Mouse (Mus musculus): ENCODE results near the gene Olfr685. TPM values are rescaled to one million over a fixed set of nuclear protein-coding genes. Genes with fewer than 3 reads are reported as not detected.

Olfr685 gene
- not detected in 2 replicates for polyA plus RNA-seq (2014; fragmentation: Nextera tagmentation; extraction: Ambion mirVana)

- WGBS: 63% methylated on average over 1 of the region's 1 CpGs
- no peak within 1 kb of the TSS for H3K4me2 ChIP-seq (ENCODE audit: low read length)
- ATAC-seq (replicated peaks; ENCODE audit: low FRiP score, low TSS enrichment, low read depth): no peak
Observed at GRCm38 (mm10) chr7:105185912-105186311, at the start of gene Olfr685. TSS of gene Olfr685 (minus strand) at chr7:105186012.

GRCm38 (mm10) chr7:105229386-105229785 is 43.6 kb upstream of the Olfr685 start:
- no peak for ATAC-seq (replicated peaks; ENCODE audit: low FRiP score, low TSS enrichment, low read depth)
- Histone ChIP-seq H3K4me3 (ENCODE audit: low read depth, low read length) (no peak overlapping the region), H3K4me2 (ENCODE audit: low read length) (no peak overlapping the region), H3K4me1 (replicated peaks; ENCODE audit: control insufficient read depth, insufficient read depth, low read length) (no peaks in the 10 kb centered on the region), H3K9me3 (ENCODE audit: control insufficient read depth, low read length) (no peaks in the 10 kb centered on the region), H3K27ac (ENCODE audit: low read depth) (no peak overlapping the region), H3K36me3 (ENCODE audit: control insufficient read depth, insufficient read depth, low read length) (no peaks in the 10 kb centered on the region), H3K9ac (ENCODE audit: low read length) (no peak overlapping the region), H3K27me3 (replicated peaks; ENCODE audit: control insufficient read depth, insufficient read depth, low read length) (no peaks in the 10 kb centered on the region)
- WGBS: 83% methylated on average over 2 of the region's 2 CpGs
- DNase-seq (ENCODE audit: low spot score): no peak

More at GRCm38 (mm10) chr7:105185912-105186311, at the start of gene Olfr685:
- DNase-seq (ENCODE audit: low spot score): no peak
- Histone ChIP-seq H3K9me3 (ENCODE audit: control insufficient read depth, low read length) (no peaks in the 10 kb centered on the region), H3K27ac (ENCODE audit: low read depth) (no peak within 1 kb of the TSS), H3K9ac (ENCODE audit: low read length) (no peak within 1 kb of the TSS), H3K27me3 (replicated peaks; ENCODE audit: control insufficient read depth, insufficient read depth, low read length) (no peaks in the 10 kb centered on the region), H3K4me3 (ENCODE audit: low read depth, low read length) (no peak within 1 kb of the TSS), H3K4me1 (replicated peaks; ENCODE audit: control insufficient read depth, insufficient read depth, low read length) (no peaks in the 10 kb centered on the region), H3K36me3 (ENCODE audit: control insufficient read depth, insufficient read depth, low read length) (no peaks in the 10 kb centered on the region)

- ATAC-seq (replicated peaks; ENCODE audit: low FRiP score, low TSS enrichment, low read depth): no peak
- H3K9me3 ChIP-seq (ENCODE audit: control insufficient read depth, low read length): no peaks in the 10 kb centered on the region
- no peak overlapping the region for H3K4me2 ChIP-seq (ENCODE audit: low read length)
- no peaks in the 10 kb centered on the region for H3K36me3 ChIP-seq (ENCODE audit: control insufficient read depth, insufficient read depth, low read length)
- no peaks in the 10 kb centered on the region for H3K4me1 ChIP-seq (replicated peaks; ENCODE audit: control insufficient read depth, insufficient read depth, low read length)
- H3K27me3 ChIP-seq (replicated peaks; ENCODE audit: control insufficient read depth, insufficient read depth, low read length): no peaks in the 10 kb centered on the region
- DNase-seq (ENCODE audit: low spot score): no peak
- no peak overlapping the region for H3K27ac ChIP-seq (ENCODE audit: low read depth)
- no peak overlapping the region for H3K9ac ChIP-seq (ENCODE audit: low read length)
- H3K4me3 ChIP-seq (ENCODE audit: low read depth, low read length): no peak overlapping the region
- whole genome bisulfite sequencing: 97% methylated on average over 1 of the region's 1 CpGs
Observed at GRCm38 (mm10) chr7:105228138-105228537, 42.3 kb upstream of the Olfr685 start.

GRCm38 (mm10) chr7:105226703-105227102 is 40.9 kb upstream of the Olfr685 start:
- Histone ChIP-seq H3K36me3 (ENCODE audit: control insufficient read depth, insufficient read depth, low read length) (no peaks in the 10 kb centered on the region), H3K4me3 (ENCODE audit: low read depth, low read length) (no peak overlapping the region), H3K4me2 (ENCODE audit: low read length) (no peak overlapping the region), H3K9me3 (ENCODE audit: control insufficient read depth, low read length) (no peaks in the 10 kb centered on the region), H3K9ac (ENCODE audit: low read length) (no peak overlapping the region), H3K27ac (ENCODE audit: low read depth) (no peak overlapping the region), H3K4me1 (replicated peaks; ENCODE audit: control insufficient read depth, insufficient read depth, low read length) (no peaks in the 10 kb centered on the region), H3K27me3 (replicated peaks; ENCODE audit: control insufficient read depth, insufficient read depth, low read length) (no peaks in the 10 kb centered on the region)
- no peak for DNase-seq (ENCODE audit: low spot score)
- ATAC-seq (replicated peaks; ENCODE audit: low FRiP score, low TSS enrichment, low read depth): no peak

- Histone ChIP-seq H3K4me3 (ENCODE audit: low read depth, low read length) (no peak overlapping the region), H3K4me1 (replicated peaks; ENCODE audit: control insufficient read depth, insufficient read depth, low read length) (no peaks in the 10 kb centered on the region), H3K4me2 (ENCODE audit: low read length) (no peak overlapping the region), H3K9me3 (ENCODE audit: control insufficient read depth, low read length) (no peaks in the 10 kb centered on the region), H3K36me3 (ENCODE audit: control insufficient read depth, insufficient read depth, low read length) (no peaks in the 10 kb centered on the region), H3K27ac (ENCODE audit: low read depth) (no peak overlapping the region), H3K9ac (ENCODE audit: low read length) (no peak overlapping the region), H3K27me3 (replicated peaks; ENCODE audit: control insufficient read depth, insufficient read depth, low read length) (no peaks in the 10 kb centered on the region)
- DNase-seq (ENCODE audit: low spot score): no peak
- no peak for ATAC-seq (replicated peaks; ENCODE audit: low FRiP score, low TSS enrichment, low read depth)
Observed at GRCm38 (mm10) chr7:105226072-105226471, 40.3 kb upstream of the Olfr685 start.

GRCm38 (mm10) chr7:105218281-105218680 is 32.5 kb upstream of the Olfr685 start:
- DNase-seq (ENCODE audit: low spot score) (no peak), ATAC-seq (replicated peaks; ENCODE audit: low FRiP score, low TSS enrichment, low read depth) (no peak)
- Histone ChIP-seq H3K9me3 (ENCODE audit: control insufficient read depth, low read length) (no peaks in the 10 kb centered on the region), H3K27me3 (replicated peaks; ENCODE audit: control insufficient read depth, insufficient read depth, low read length) (no peaks in the 10 kb centered on the region), H3K4me2 (ENCODE audit: low read length) (no peak overlapping the region), H3K9ac (ENCODE audit: low read length) (no peak overlapping the region), H3K27ac (ENCODE audit: low read depth) (no peak overlapping the region), H3K36me3 (ENCODE audit: control insufficient read depth, insufficient read depth, low read length) (no peaks in the 10 kb centered on the region), H3K4me3 (ENCODE audit: low read depth, low read length) (no peak overlapping the region), H3K4me1 (replicated peaks; ENCODE audit: control insufficient read depth, insufficient read depth, low read length) (no peaks in the 10 kb centered on the region)
- WGBS: 72% methylated on average over 4 of the region's 4 CpGs

GRCm38 (mm10) chr7:105214761-105215160 is 28.9 kb upstream of the Olfr685 start:
- no peak for ATAC-seq (replicated peaks; ENCODE audit: low FRiP score, low TSS enrichment, low read depth)
- DNase-seq (ENCODE audit: low spot score): no peak
- no peak overlapping the region for H3K4me3 ChIP-seq (ENCODE audit: low read depth, low read length)
- no peak overlapping the region for H3K9ac ChIP-seq (ENCODE audit: low read length)
- H3K27ac ChIP-seq (ENCODE audit: low read depth): no peak overlapping the region
- H3K4me1 ChIP-seq (replicated peaks; ENCODE audit: control insufficient read depth, insufficient read depth, low read length): no peaks in the 10 kb centered on the region
- H3K9me3 ChIP-seq (ENCODE audit: control insufficient read depth, low read length): no peaks in the 10 kb centered on the region
- no peaks in the 10 kb centered on the region for H3K36me3 ChIP-seq (ENCODE audit: control insufficient read depth, insufficient read depth, low read length)
- H3K4me2 ChIP-seq (ENCODE audit: low read length): no peak overlapping the region
- H3K27me3 ChIP-seq (replicated peaks; ENCODE audit: control insufficient read depth, insufficient read depth, low read length): no peaks in the 10 kb centered on the region
- WGBS: 53% methylated on average over 1 of the region's 1 CpGs

GRCm38 (mm10) chr7:105207385-105207784 is 21.6 kb upstream of the Olfr685 start, which contains the start of gene Olfr686:
TSS of gene Olfr686 (minus strand) at chr7:105207485.
- ATAC-seq (replicated peaks; ENCODE audit: low FRiP score, low TSS enrichment, low read depth) (no peak), DNase-seq (ENCODE audit: low spot score) (no peak)
- no peaks in the 10 kb centered on the region for H3K36me3 ChIP-seq (ENCODE audit: control insufficient read depth, insufficient read depth, low read length)
- H3K4me2 ChIP-seq (ENCODE audit: low read length): no peak within 1 kb of the TSS
- no peaks in the 10 kb centered on the region for H3K27me3 ChIP-seq (replicated peaks; ENCODE audit: control insufficient read depth, insufficient read depth, low read length)
- no peak within 1 kb of the TSS for H3K27ac ChIP-seq (ENCODE audit: low read depth)
- H3K9me3 ChIP-seq (ENCODE audit: control insufficient read depth, low read length): no peaks in the 10 kb centered on the region
- no peaks in the 10 kb centered on the region for H3K4me1 ChIP-seq (replicated peaks; ENCODE audit: control insufficient read depth, insufficient read depth, low read length)
- no peak within 1 kb of the TSS for H3K9ac ChIP-seq (ENCODE audit: low read length)
- H3K4me3 ChIP-seq (ENCODE audit: low read depth, low read length): no peak within 1 kb of the TSS

- no peak overlapping the region for H3K4me3 ChIP-seq (ENCODE audit: low read depth, low read length)
- H3K9me3 ChIP-seq (ENCODE audit: control insufficient read depth, low read length): no peaks in the 10 kb centered on the region
- DNase-seq (ENCODE audit: low spot score) (no peak), ATAC-seq (replicated peaks; ENCODE audit: low FRiP score, low TSS enrichment, low read depth) (no peak)
- WGBS: 48% methylated on average over 4 of the region's 4 CpGs
- H3K9ac ChIP-seq (ENCODE audit: low read length): no peak overlapping the region
- H3K27me3 ChIP-seq (replicated peaks; ENCODE audit: control insufficient read depth, insufficient read depth, low read length): no peaks in the 10 kb centered on the region
- no peaks in the 10 kb centered on the region for H3K4me1 ChIP-seq (replicated peaks; ENCODE audit: control insufficient read depth, insufficient read depth, low read length)
- H3K27ac ChIP-seq (ENCODE audit: low read depth): no peak overlapping the region
- H3K4me2 ChIP-seq (ENCODE audit: low read length): no peak overlapping the region
- H3K36me3 ChIP-seq (ENCODE audit: control insufficient read depth, insufficient read depth, low read length): no peaks in the 10 kb centered on the region
Observed at GRCm38 (mm10) chr7:105170773-105171172, 15.0 kb downstream of the Olfr685 start.

Data from intestine, embryonic 14.5 days (tissue).